Mouse (Mus musculus): ENCODE measurements around the gene Hoxb1. TPM values are rescaled to one million over a fixed set of nuclear protein-coding genes. Genes with fewer than 3 reads are reported as not detected.

The Hoxb1 gene
- polyA plus RNA-seq, 1 experiment from 2014 or later = 0.08 TPM

- peak overlapping the region; percentile 85 for H3K27ac ChIP-seq (ENCODE audit: low read depth)
- DNase-seq (peak; percentile 64), ATAC-seq (ENCODE audit: insufficient read depth) (peak; percentile 26)
- 22% methylated on average over 14 of the region's 14 CpGs for WGBS
- peaks cover 41% of the 10 kb centered on the region for H3K4me1 ChIP-seq (ENCODE audit: insufficient read depth)
- peak overlapping the region; percentile 62 for H3K4me2 ChIP-seq
- no peak for TF ChIP-seq CTCF (IDR thresholded peaks at IDR 0.05; ENCODE audit: low read depth)
- H3K27me3 ChIP-seq (ENCODE audit: insufficient read depth, low read length) = no peaks in the 10 kb centered on the region
- no peaks in the 10 kb centered on the region for H3K36me3 ChIP-seq (ENCODE audit: insufficient read depth)
- 0 out of 2 replicates have a peak overlapping the region, but pooled peaks have one; percentile 23 for H3K4me3 ChIP-seq (ENCODE audit: low read depth, low read length)
- peak overlapping the region; percentile 52 for H3K9ac ChIP-seq
- H3K9me3 ChIP-seq (ENCODE audit: low read depth, low read length) = no peaks in the 10 kb centered on the region
Observed at GRCm38 (mm10) chr11:96408234-96409010, 42.9 kb downstream of the Hoxb1 start.

GRCm38 (mm10) chr11:96411019-96411418, 45.5 kb downstream of the Hoxb1 start:
- H3K4me2 ChIP-seq = no peak overlapping the region
- no peak overlapping the region for H3K4me3 ChIP-seq (ENCODE audit: low read depth, low read length)
- DNase-seq (no peak), ATAC-seq (ENCODE audit: insufficient read depth) (no peak)
- no peak for TF ChIP-seq CTCF (IDR thresholded peaks at IDR 0.05; ENCODE audit: low read depth)
- H3K27me3 ChIP-seq (ENCODE audit: insufficient read depth, low read length) = no peaks in the 10 kb centered on the region
- no peak overlapping the region for H3K27ac ChIP-seq (ENCODE audit: low read depth)
- no peaks in the 10 kb centered on the region for H3K9me3 ChIP-seq (ENCODE audit: low read depth, low read length)
- WGBS = 74% methylated on average over 5 of the region's 5 CpGs
- H3K9ac ChIP-seq = no peak overlapping the region
- no peaks in the 10 kb centered on the region for H3K36me3 ChIP-seq (ENCODE audit: insufficient read depth)
- H3K4me1 ChIP-seq (ENCODE audit: insufficient read depth) = peaks cover 27% of the 10 kb centered on the region

DNA sequence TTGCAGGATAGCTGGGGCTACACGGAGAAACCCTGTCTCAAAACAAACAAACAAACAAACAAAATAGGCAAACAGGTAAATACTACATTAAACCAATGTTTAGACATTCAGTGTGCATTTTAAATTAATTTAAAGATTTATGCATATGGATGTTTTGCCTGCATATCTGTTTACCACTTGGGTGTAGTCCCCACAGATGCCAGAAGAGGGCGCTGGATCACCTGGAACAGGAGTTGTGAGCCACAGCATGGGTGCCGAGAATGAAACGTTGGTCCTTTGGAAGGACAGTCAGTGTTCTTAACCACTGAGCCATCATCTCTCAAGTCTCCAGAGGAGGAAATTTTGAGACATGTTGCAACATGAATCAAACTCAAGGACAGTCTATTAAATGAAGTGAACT, 46.4 kb downstream of the Hoxb1 start:
- Histone ChIP-seq H3K4me2 (no peak overlapping the region), H3K9me3 (ENCODE audit: low read depth, low read length) (no peaks in the 10 kb centered on the region), H3K27ac (ENCODE audit: low read depth) (no peak overlapping the region), H3K4me1 (ENCODE audit: insufficient read depth) (peaks cover 27% of the 10 kb centered on the region), H3K27me3 (ENCODE audit: insufficient read depth, low read length) (no peaks in the 10 kb centered on the region), H3K4me3 (ENCODE audit: low read depth, low read length) (no peak overlapping the region), H3K9ac (no peak overlapping the region), H3K36me3 (ENCODE audit: insufficient read depth) (no peaks in the 10 kb centered on the region)
- ATAC-seq (ENCODE audit: insufficient read depth) = no peak
- 75% methylated on average over 4 of the region's 4 CpGs for WGBS
- DNase-seq = no peak
- TF ChIP-seq CTCF (IDR thresholded peaks at IDR 0.05; ENCODE audit: low read depth) = peak; percentile 43

- Histone ChIP-seq H3K4me3 (ENCODE audit: low read depth, low read length) (no peak overlapping the region), H3K9ac (peak overlapping the region; percentile 21; the same call in 1 of the 2 replicates), H3K4me2 (peak overlapping the region; percentile 42), H3K27me3 (ENCODE audit: insufficient read depth, low read length) (no peaks in the 10 kb centered on the region), H3K27ac (ENCODE audit: low read depth) (peak overlapping the region; percentile 83), H3K9me3 (ENCODE audit: low read depth, low read length) (no peaks in the 10 kb centered on the region), H3K36me3 (ENCODE audit: insufficient read depth) (no peaks in the 10 kb centered on the region), H3K4me1 (ENCODE audit: insufficient read depth) (peaks cover 19% of the 10 kb centered on the region)
- ATAC-seq (ENCODE audit: insufficient read depth) (no peak), DNase-seq (no peak)
- no peak for TF ChIP-seq CTCF (IDR thresholded peaks at IDR 0.05; ENCODE audit: low read depth)
- WGBS = 65% methylated on average over 9 of the region's 9 CpGs
Observed at GRCm38 (mm10) chr11:96412941-96413491, 47.5 kb downstream of the Hoxb1 start.

DNA sequence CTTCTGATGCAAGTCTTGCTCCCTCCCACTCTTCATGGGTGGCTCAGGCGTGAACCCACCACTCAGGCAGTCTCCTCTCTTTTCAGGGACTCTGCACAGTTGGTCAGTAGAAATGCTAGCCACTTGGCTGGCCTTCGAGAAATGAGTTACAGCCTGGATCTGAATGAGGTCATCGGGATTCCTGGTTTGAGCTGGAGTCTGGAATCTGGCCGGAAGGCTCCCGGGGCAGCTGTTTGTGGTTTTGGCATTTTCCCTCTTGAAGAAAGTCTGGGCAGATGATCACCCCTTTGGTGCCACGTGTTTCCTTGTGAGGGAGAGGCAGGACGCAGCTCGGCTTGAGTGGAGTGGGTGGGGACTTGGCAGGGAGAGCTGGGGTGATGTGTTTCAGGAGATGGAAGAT, 48.0 kb downstream of the Hoxb1 start:
- DNase-seq (peak; percentile 92), ATAC-seq (ENCODE audit: insufficient read depth) (peak; percentile 81)
- no peaks in the 10 kb centered on the region for H3K36me3 ChIP-seq (ENCODE audit: insufficient read depth)
- H3K4me2 ChIP-seq = peak overlapping the region; percentile 42
- no peaks in the 10 kb centered on the region for H3K27me3 ChIP-seq (ENCODE audit: insufficient read depth, low read length)
- WGBS = 9% methylated on average over 8 of the region's 8 CpGs
- H3K9me3 ChIP-seq (ENCODE audit: low read depth, low read length) = no peaks in the 10 kb centered on the region
- no peak for TF ChIP-seq CTCF (IDR thresholded peaks at IDR 0.05; ENCODE audit: low read depth)
- no peak overlapping the region for H3K4me3 ChIP-seq (ENCODE audit: low read depth, low read length)
- H3K4me1 ChIP-seq (ENCODE audit: insufficient read depth) = peaks cover 19% of the 10 kb centered on the region
- H3K27ac ChIP-seq (ENCODE audit: low read depth) = peak overlapping the region; percentile 83
- H3K9ac ChIP-seq = peak overlapping the region; percentile 21; the same call in 1 of the 2 replicates

GRCm38 (mm10) chr11:96414002-96414401, 48.5 kb downstream of the Hoxb1 start:
- peak overlapping the region; percentile 42; the same call in 1 of the 2 replicates for H3K4me2 ChIP-seq
- DNase-seq (no peak), ATAC-seq (ENCODE audit: insufficient read depth) (peak; percentile 84)
- H3K4me1 ChIP-seq (ENCODE audit: insufficient read depth) = peaks cover 14% of the 10 kb centered on the region
- no peaks in the 10 kb centered on the region for H3K27me3 ChIP-seq (ENCODE audit: insufficient read depth, low read length)
- H3K27ac ChIP-seq (ENCODE audit: low read depth) = peak overlapping the region; percentile 83
- TF ChIP-seq CTCF (IDR thresholded peaks at IDR 0.05; ENCODE audit: low read depth) = no peak
- no peak overlapping the region for H3K4me3 ChIP-seq (ENCODE audit: low read depth, low read length)
- H3K36me3 ChIP-seq (ENCODE audit: insufficient read depth) = no peaks in the 10 kb centered on the region
- H3K9me3 ChIP-seq (ENCODE audit: low read depth, low read length) = no peaks in the 10 kb centered on the region
- WGBS = 14% methylated on average over 2 of the region's 2 CpGs
- H3K9ac ChIP-seq = no peak overlapping the region; the same call in 1 of the 2 replicates

MicroRNA genes within 50 kb of the gene (microRNA counts, 519-probe panel; counts per million panel counts)
- microRNA mmu-miR-10a = 4,357 counts per million, percentile 90 among the panel's probes with 10 or more counts

Small RNA genes lying within 50 kb of the gene (microRNA-seq; reads per million reads assigned to microRNA genes)
- gene Mir10a (ENCODE audit: borderline number of aligned reads) = 42,954 reads per million, percentile 99 among the genes with 10 or more reads in this experiment

Other genes with a start within 250 kb of the Hoxb1 start
- 0.09 TPM in 1 of 2 replicates, not detected in the other for gene Ttll6, start 232.0 kb upstream of the Hoxb1 start, polyA plus RNA-seq (2014; fragmentation: Nextera tagmentation; extraction: Ambion mirVana)
- gene Hoxb13, start 171.4 kb upstream of the Hoxb1 start, polyA plus RNA-seq (2014; fragmentation: Nextera tagmentation; extraction: Ambion mirVana) = not detected in 2 replicates
- gene Hoxb9, start 94.3 kb upstream of the Hoxb1 start, polyA plus RNA-seq (2014; fragmentation: Nextera tagmentation; extraction: Ambion mirVana) = 0.08 and 0.22 TPM in 2 replicates
- gene Hoxb8, start 83.8 kb upstream of the Hoxb1 start, polyA plus RNA-seq (2014; fragmentation: Nextera tagmentation; extraction: Ambion mirVana) = 0.99 and 1.4 TPM in 2 replicates
- 2.1 and 3.5 TPM in 2 replicates for gene Hoxb7, start 79.1 kb upstream of the Hoxb1 start, polyA plus RNA-seq (2014; fragmentation: Nextera tagmentation; extraction: Ambion mirVana)
- gene Hoxb6, start 73.3 kb upstream of the Hoxb1 start, polyA plus RNA-seq (2014; fragmentation: Nextera tagmentation; extraction: Ambion mirVana) = 19.7 and 24.4 TPM in 2 replicates
- gene Hoxb5, start 62.4 kb upstream of the Hoxb1 start, polyA plus RNA-seq (2014; fragmentation: Nextera tagmentation; extraction: Ambion mirVana) = 65.9 and 76.1 TPM in 2 replicates
- gene Hoxb4, start 47.5 kb upstream of the Hoxb1 start, polyA plus RNA-seq (2014; fragmentation: Nextera tagmentation; extraction: Ambion mirVana) = 3.8 and 3.9 TPM in 2 replicates
- 3.9 and 6.3 TPM in 2 replicates for gene Hoxb3, start 42.4 kb upstream of the Hoxb1 start, polyA plus RNA-seq (2014; fragmentation: Nextera tagmentation; extraction: Ambion mirVana)
- gene Hoxb2, start 15.2 kb upstream of the Hoxb1 start, polyA plus RNA-seq (2014; fragmentation: Nextera tagmentation; extraction: Ambion mirVana) = 48.9 and 51.6 TPM in 2 replicates
- 0.96 and 1.1 TPM in 2 replicates for gene Skap1, start 98.8 kb downstream of the Hoxb1 start, polyA plus RNA-seq (2014; fragmentation: Nextera tagmentation; extraction: Ambion mirVana)

All from lung, embryonic 14.5 days (tissue).